Mouse (Mus musculus) adrenal gland, adult 2 months (tissue): ENCODE data around the gene Agap1. TPM values are rescaled to one million over a fixed set of nuclear protein-coding genes. Genes with fewer than 3 reads are reported as not detected.
A peak's percentile ranks its signal among the peaks of the same experiment; 100 is the strongest.

Experiments
- DNase-seq: peaks from one replicate; pipeline ENCODE4 v3.0.0; 2021
- polyA plus RNA-seq: library from polyadenylated mRNA; depleted of rRNA; stranded (reverse); fragments of >200 nt; gene quantifications from 2 replicates; pipeline ENCODE4 v1.2.3, GENCODE M21; 2012
- total RNA-seq, 2 experiments: library from RNA; stranded (reverse); gene quantifications; 2 replicates each; pipeline ENCODE4 v1.2.3; 2021

Gene Agap1
- total and polyA plus RNA-seq, 3 experiments, result 11.3 to 61.6 (median 46.2) TPM

- DNase-seq, result no peak
Measured at GRCm38 (mm10) chr1:89902236-89902635, 447.6 kb downstream of the Agap1 start.

DNA sequence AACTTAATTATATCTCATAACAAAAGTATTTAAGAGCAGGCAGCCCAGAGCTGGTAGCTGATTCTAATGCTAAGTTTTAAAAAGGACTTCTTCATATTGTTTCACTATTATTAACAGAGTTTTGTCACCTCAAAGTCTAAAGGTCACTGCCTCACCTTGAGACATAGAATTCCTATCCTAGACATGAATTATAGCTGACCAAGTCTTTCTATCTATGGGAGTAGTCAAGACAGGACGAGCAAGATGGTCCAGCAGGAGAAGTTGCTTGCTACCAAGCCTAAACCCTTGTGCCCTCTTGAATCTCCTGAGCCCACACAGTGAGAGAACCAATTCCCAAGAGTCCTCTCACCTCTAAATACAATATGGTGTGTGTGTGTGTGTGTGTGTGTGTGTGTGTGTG is 448.0 kb downstream of the Agap1 start:
- no peak for DNase-seq

- no peak for DNase-seq
Measured at GRCm38 (mm10) chr1:89909796-89910195, 455.2 kb downstream of the Agap1 start.

DNA sequence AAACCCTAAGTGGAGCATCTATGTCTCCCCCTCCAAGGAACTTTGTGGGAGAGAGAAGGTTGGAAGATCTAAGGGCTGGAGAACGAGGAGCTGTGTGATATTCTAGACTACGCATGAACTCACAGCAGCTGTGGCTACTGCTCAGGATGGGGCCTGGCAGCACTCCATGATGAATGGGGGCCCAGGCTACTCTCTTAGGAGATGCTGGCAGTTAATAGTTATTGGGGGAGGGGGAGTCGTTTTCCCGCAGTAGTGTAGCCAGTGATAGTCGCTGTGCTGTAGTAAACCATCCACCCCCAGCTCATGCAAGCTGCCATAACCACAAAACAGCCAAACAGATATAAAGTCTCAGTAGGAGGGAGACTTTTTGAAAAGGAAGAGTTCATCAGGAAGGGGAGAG is 457.8 kb downstream of the Agap1 start:
- no peak for DNase-seq

GRCm38 (mm10) chr1:89913611-89914010 is 459.0 kb downstream of the Agap1 start:
- no peak for DNase-seq

DNA sequence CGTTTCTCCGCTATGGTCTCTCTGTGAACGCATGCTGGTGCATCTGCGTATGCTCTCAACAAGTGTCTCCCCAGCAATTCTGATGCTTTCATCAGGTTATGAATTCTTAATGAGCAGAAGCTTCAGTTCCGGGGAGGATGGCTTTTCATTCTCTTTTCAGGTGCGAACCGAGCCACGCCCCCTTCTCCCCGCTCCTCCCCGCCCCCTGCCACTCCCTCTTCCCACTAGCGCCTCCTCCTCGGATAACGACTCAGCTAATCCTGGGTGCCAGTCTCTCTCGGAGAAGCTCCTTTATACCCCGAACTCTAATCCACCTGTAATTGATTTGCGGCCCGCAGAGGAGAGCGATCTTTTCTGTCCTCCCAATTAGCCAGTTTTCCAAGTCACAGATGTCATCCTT is 463.5 kb downstream of the Agap1 start:
- no peak for DNase-seq

DNA sequence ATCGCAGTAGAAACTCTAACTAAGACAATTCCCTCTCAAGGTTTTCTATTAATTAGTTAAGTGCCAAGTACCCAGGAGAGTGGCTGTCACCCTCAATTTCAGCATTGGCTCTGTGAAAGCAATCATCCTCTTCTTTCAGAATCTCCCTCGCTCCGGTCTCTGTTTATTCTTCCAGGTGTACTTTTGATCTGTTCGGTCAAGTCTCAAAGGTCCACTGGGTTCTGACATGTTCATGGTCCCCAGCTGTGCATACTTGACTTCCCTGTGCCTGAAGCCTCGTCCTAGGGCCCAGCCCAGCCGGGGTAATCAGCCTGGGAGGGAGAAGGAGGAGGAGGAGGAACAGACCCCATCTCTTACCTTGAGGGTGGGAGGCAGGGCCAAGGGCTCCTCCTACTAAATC is 464.6 kb downstream of the Agap1 start:
- DNase-seq, result no peak

DNA sequence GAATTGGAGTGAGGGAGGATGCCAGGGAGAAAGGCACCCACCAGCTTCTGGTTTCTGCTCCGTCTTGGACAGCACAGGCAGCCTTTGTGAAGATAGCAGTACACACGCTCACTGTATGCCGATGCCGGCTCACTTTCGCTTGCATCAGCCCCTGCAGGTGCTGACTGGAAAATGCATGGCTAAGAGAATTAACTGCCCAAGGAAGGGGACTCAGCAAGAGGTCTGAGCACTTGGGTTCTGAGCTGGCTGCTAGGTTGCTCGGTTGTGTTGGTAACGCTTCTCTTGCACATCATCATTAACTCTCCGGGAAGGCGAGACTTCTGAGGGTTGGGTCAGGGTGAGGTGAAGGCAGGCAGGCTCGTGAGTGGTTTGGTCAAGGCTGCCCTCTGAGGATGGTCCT is 467.2 kb downstream of the Agap1 start:
- no peak for DNase-seq

GRCm38 (mm10) chr1:89922282-89922681 is 467.7 kb downstream of the Agap1 start:
- no peak for DNase-seq

GRCm38 (mm10) chr1:89922883-89923641 is 468.5 kb downstream of the Agap1 start:
- DNase-seq, result no peak

GRCm38 (mm10) chr1:89923642-89924020 is 469.0 kb downstream of the Agap1 start:
- no peak for DNase-seq

DNA sequence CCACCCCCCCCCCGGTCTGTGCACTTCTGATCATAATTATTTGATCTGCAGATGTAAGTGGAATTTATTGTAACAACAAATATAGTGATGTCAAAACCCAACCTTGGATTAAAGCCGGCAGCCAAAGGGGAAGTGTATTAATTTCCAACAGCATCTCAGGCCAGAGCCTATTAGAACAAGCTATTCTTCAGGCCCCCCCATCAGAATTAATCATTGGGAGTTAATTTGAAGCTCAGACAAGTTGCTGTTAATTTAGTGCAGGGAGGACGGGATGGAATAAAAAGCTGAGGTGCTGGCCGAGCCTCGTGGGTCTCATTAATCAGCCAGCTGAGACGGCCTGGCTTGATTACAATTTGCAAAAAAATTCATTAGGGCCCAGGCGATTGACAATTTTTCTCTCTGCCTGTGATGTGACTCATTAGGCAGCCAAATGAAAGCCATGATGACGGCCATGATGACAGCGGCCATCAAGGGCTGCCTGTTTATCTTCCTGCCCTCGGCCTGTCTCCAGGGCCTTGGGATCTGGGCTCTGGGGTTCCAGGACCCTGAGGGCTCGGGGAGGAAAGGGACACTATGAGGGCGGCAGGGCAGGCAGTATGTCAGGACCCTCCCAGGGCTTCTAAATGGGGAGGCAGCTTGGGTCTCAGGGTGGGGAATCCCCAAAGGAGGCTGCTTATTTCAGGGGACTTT is 471.0 kb downstream of the Agap1 start:
- DNase-seq, result no peak

- DNase-seq, result no peak
Measured at GRCm38 (mm10) chr1:89926583-89927060, 472.0 kb downstream of the Agap1 start.

- DNase-seq, result peak; percentile 18
Measured at GRCm38 (mm10) chr1:89927061-89927661, 472.6 kb downstream of the Agap1 start.

GRCm38 (mm10) chr1:89928676-89929075 is 474.1 kb downstream of the Agap1 start:
- no peak for DNase-seq

GRCm38 (mm10) chr1:89929181-89929580 is 474.6 kb downstream of the Agap1 start:
- no peak for DNase-seq

GRCm38 (mm10) chr1:89929721-89930505 is 475.3 kb downstream of the Agap1 start:
- peak; percentile 25 for DNase-seq

DNA sequence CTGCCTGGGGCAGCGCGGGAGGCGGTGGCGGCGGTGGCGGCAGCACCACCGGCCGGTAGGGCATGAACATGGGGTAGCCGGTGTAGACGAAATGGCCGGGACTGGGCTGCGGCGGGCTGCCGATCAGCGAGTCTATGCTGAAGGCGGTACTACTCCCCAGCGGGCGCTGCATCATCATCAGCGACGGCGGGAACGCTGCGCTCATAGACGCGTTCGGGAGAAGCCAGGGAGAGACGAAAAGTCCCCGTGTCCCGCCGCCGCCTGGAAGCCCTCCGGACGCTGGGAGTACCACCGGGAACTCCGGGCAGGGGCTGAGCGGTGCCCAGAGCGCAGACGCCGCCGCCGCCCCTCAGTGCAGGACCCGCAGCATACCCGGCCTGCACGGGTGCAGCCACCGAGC is 475.9 kb downstream of the Agap1 start:
- peak; percentile 14 for DNase-seq

GRCm38 (mm10) chr1:89931120-89931519 is 476.5 kb downstream of the Agap1 start, which contains the start of gene Gbx2:
TSS of gene Gbx2 (minus strand) at chr1:89931179.
- DNase-seq, result peak; percentile 67

DNA sequence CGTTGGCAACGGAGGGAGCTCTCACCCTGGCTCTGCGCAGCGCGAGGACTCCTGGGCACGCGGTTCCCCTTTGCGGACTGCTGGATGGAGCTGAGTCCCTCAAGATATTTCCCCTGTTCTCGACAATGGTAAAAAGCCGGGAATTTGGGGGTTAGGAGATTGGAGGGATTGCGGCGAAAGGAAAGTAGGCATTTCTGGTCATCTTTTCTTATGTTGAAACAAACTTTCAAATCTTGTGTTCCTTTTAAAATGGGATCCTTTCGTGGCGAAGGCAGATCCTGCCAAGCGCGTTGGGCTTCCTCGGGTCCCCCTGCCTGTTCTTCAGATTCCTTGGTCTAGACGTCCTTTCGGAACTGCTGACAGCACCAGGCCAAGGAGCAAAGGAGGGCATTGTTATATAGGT is 477.4 kb downstream of the Agap1 start:
- no peak for DNase-seq

- no peak for DNase-seq
Measured at GRCm38 (mm10) chr1:89932616-89933015, 478.0 kb downstream of the Agap1 start.

GRCm38 (mm10) chr1:89933028-89933427 is 478.4 kb downstream of the Agap1 start:
- no peak for DNase-seq
